Mouse (Mus musculus) kidney, adult 8-10 months (tissue): ENCODE data around the gene Dpm1.

Experiments
- DNase-seq, 2 experiments: peaks; one replicate each; pipeline ENCODE4 v3.0.0; 2022

Dpm1 gene

DNA sequence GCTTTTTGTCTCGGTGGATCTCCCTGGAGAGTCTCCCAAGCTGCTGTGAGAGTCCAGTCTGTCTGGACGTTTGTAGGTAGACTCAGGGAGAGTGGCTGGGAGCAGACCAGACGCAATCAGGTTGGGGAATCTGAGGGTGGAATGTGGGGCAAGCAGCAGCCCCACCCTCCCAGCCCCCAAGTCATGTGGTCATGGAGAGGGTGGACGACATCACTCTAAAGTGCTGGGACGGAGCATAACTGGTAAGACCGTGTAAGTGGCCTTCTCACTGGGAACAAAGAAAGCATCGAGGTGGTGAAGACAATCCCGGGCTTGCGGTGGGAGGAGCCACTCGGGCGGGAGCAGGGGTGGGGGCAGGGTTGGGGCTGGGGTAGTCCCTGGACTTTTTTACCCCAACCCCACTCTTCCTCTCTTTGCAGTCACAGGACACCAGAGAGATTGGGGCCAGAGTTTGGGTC, 68.8 kb downstream of the Dpm1 start:
- DNase-seq: no peak

DNA sequence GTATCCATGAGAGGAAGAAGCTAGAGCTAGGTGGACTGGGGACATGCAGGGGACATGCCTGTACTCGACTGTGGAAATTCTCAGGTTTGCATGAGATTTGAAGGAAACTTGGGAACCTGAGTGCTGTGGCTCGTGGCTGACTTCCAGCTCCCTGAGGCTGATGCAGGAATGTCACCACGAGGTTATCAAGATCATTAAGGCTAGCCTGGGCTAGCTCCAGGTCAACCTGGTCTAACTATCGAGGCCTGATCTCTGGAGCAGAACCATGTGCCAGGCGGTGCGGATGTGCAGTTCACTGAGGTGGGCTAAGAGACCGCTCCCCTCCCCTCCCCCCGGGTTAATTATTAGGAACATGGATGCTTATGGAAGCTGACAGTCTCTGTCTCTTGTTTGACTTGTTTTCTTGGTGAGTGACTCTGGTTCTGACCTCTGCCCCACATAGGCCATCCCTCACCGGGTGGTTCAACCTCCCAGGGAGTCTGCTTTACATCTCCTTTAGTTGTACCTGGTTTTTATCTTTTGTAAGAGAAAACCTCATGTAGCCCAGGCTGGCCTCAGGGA, 69.9 kb downstream of the Dpm1 start:
- DNase-seq: no peak
